Mouse (Mus musculus): ENCODE data around the gene Acvr1b. TPM values are rescaled to one million over a fixed set of nuclear protein-coding genes. Genes with fewer than 3 reads are reported as not detected.

Gene Acvr1b
- polyA plus RNA-seq, 1 experiment from 2014 or later: 4.2 TPM

GRCm38 (mm10) chr15:101223596-101223995 is 49.7 kb downstream of the Acvr1b start:
- no peak for DNase-seq (ENCODE audit: low spot score)
- Histone ChIP-seq H3K4me2 (peak overlapping the region; percentile 79), H3K27ac (ENCODE audit: low read depth, low read length) (no peak overlapping the region), H3K4me3 (ENCODE audit: low read depth, low read length) (peak overlapping the region; percentile 65), H3K9ac (ENCODE audit: low read depth, low read length) (no peak overlapping the region), H3K4me1 (replicated peaks; ENCODE audit: control insufficient read depth, insufficient read depth, low read length) (peaks cover 13% of the 10 kb centered on the region), H3K9me3 (ENCODE audit: control insufficient read depth, low read length) (no peaks in the 10 kb centered on the region), H3K36me3 (ENCODE audit: control insufficient read depth, insufficient read depth, low read length) (no peaks in the 10 kb centered on the region), H3K27me3 (replicated peaks; ENCODE audit: control insufficient read depth, insufficient read depth, low read length) (peaks cover 49% of the 10 kb centered on the region)
- WGBS: 1% methylated on average over 5 of the region's 5 CpGs
- ATAC-seq (replicated peaks; ENCODE audit: low FRiP score): no peak

GRCm38 (mm10) chr15:101224006-101224906 is 50.4 kb downstream of the Acvr1b start, which contains the start of gene Grasp:
Gene Grasp (plus strand): TSS chr15:101224188.
- H3K36me3 ChIP-seq (ENCODE audit: control insufficient read depth, insufficient read depth, low read length): no peaks in the 10 kb centered on the region
- peaks cover 13% of the 10 kb centered on the region for H3K4me1 ChIP-seq (replicated peaks; ENCODE audit: control insufficient read depth, insufficient read depth, low read length)
- WGBS: under 1% methylated on average over 67 of the region's 77 CpGs
- H3K9ac ChIP-seq (ENCODE audit: low read depth, low read length): peak within 1 kb of the TSS; percentile 59
- peak within 1 kb of the TSS; percentile 79 for H3K4me2 ChIP-seq
- 0 out of 2 replicates have a peak within 1 kb of the TSS, but pooled peaks have one; percentile 11 for H3K27ac ChIP-seq (ENCODE audit: low read depth, low read length)
- H3K4me3 ChIP-seq (ENCODE audit: low read depth, low read length): peak within 1 kb of the TSS; percentile 65
- peak; percentile 81 for ATAC-seq (replicated peaks; ENCODE audit: low FRiP score)
- DNase-seq (ENCODE audit: low spot score): peak; percentile 81
- H3K27me3 ChIP-seq (replicated peaks; ENCODE audit: control insufficient read depth, insufficient read depth, low read length): peaks cover 49% of the 10 kb centered on the region
- no peaks in the 10 kb centered on the region for H3K9me3 ChIP-seq (ENCODE audit: control insufficient read depth, low read length)

GRCm38 (mm10) chr15:101224977-101225376 is 51.1 kb downstream of the Acvr1b start:
- ATAC-seq (replicated peaks; ENCODE audit: low FRiP score) (no peak), DNase-seq (ENCODE audit: low spot score) (no peak)
- no peaks in the 10 kb centered on the region for H3K36me3 ChIP-seq (ENCODE audit: control insufficient read depth, insufficient read depth, low read length)
- H3K9me3 ChIP-seq (ENCODE audit: control insufficient read depth, low read length): no peaks in the 10 kb centered on the region
- H3K9ac ChIP-seq (ENCODE audit: low read depth, low read length): peak overlapping the region; percentile 59; the same call in 1 of the 2 replicates
- peak overlapping the region; percentile 65 for H3K4me3 ChIP-seq (ENCODE audit: low read depth, low read length)
- peak overlapping the region; percentile 79 for H3K4me2 ChIP-seq
- no peak overlapping the region for H3K27ac ChIP-seq (ENCODE audit: low read depth, low read length)
- H3K4me1 ChIP-seq (replicated peaks; ENCODE audit: control insufficient read depth, insufficient read depth, low read length): peaks cover 13% of the 10 kb centered on the region
- H3K27me3 ChIP-seq (replicated peaks; ENCODE audit: control insufficient read depth, insufficient read depth, low read length): peaks cover 49% of the 10 kb centered on the region
- WGBS: 8% methylated on average over 14 of the region's 14 CpGs

GRCm38 (mm10) chr15:101227971-101228370 is 54.1 kb downstream of the Acvr1b start:
- H3K9me3 ChIP-seq (ENCODE audit: control insufficient read depth, low read length): no peaks in the 10 kb centered on the region
- peak overlapping the region; percentile 61; the same call in 1 of the 2 replicates for H3K27ac ChIP-seq (ENCODE audit: low read depth, low read length)
- 21% methylated on average over 7 of the region's 7 CpGs for WGBS

GRCm38 (mm10) chr15:101228866-101229590 is 55.2 kb downstream of the Acvr1b start:
- no peaks in the 10 kb centered on the region for H3K9me3 ChIP-seq (ENCODE audit: control insufficient read depth, low read length)
- H3K9ac ChIP-seq (ENCODE audit: low read depth, low read length): no peak overlapping the region
- ATAC-seq (replicated peaks; ENCODE audit: low FRiP score) (no peak), DNase-seq (ENCODE audit: low spot score) (no peak)
- H3K4me1 ChIP-seq (replicated peaks; ENCODE audit: control insufficient read depth, insufficient read depth, low read length): peaks cover 8% of the 10 kb centered on the region
- peaks cover 4% of the 10 kb centered on the region; the same call in 1 of the 2 replicates for H3K36me3 ChIP-seq (ENCODE audit: control insufficient read depth, insufficient read depth, low read length)
- no peak overlapping the region for H3K4me3 ChIP-seq (ENCODE audit: low read depth, low read length)
- 78% methylated on average over 21 of the region's 21 CpGs for WGBS
- H3K4me2 ChIP-seq: no peak overlapping the region
- peaks cover 27% of the 10 kb centered on the region for H3K27me3 ChIP-seq (replicated peaks; ENCODE audit: control insufficient read depth, insufficient read depth, low read length)
- no peak overlapping the region for H3K27ac ChIP-seq (ENCODE audit: low read depth, low read length)

More at GRCm38 (mm10) chr15:101227971-101228370, 54.1 kb downstream of the Acvr1b start:
- Histone ChIP-seq H3K4me2 (no peak overlapping the region), H3K4me3 (ENCODE audit: low read depth, low read length) (no peak overlapping the region), H3K36me3 (ENCODE audit: control insufficient read depth, insufficient read depth, low read length) (peaks cover 4% of the 10 kb centered on the region; the same call in 1 of the 2 replicates), H3K9ac (ENCODE audit: low read depth, low read length) (no peak overlapping the region), H3K27me3 (replicated peaks; ENCODE audit: control insufficient read depth, insufficient read depth, low read length) (peaks cover 37% of the 10 kb centered on the region), H3K4me1 (replicated peaks; ENCODE audit: control insufficient read depth, insufficient read depth, low read length) (peaks cover 7% of the 10 kb centered on the region)
- DNase-seq (ENCODE audit: low spot score) (no peak), ATAC-seq (replicated peaks; ENCODE audit: low FRiP score) (no peak)

GRCm38 (mm10) chr15:101230503-101230902 is 56.6 kb downstream of the Acvr1b start:
- H3K4me1 ChIP-seq (replicated peaks; ENCODE audit: control insufficient read depth, insufficient read depth, low read length): peaks cover 8% of the 10 kb centered on the region; the same call in 1 of the 2 replicates
- no peak for ATAC-seq (replicated peaks; ENCODE audit: low FRiP score)
- H3K36me3 ChIP-seq (ENCODE audit: control insufficient read depth, insufficient read depth, low read length): peaks cover 4% of the 10 kb centered on the region; the same call in 1 of the 2 replicates
- no peaks in the 10 kb centered on the region for H3K9me3 ChIP-seq (ENCODE audit: control insufficient read depth, low read length)
- H3K9ac ChIP-seq (ENCODE audit: low read depth, low read length): no peak overlapping the region
- H3K4me3 ChIP-seq (ENCODE audit: low read depth, low read length): no peak overlapping the region
- DNase-seq (ENCODE audit: low spot score): no peak
- H3K27ac ChIP-seq (ENCODE audit: low read depth, low read length): no peak overlapping the region
- peaks cover 12% of the 10 kb centered on the region for H3K27me3 ChIP-seq (replicated peaks; ENCODE audit: control insufficient read depth, insufficient read depth, low read length)
- H3K4me2 ChIP-seq: no peak overlapping the region
- WGBS: 94% methylated on average over 19 of the region's 19 CpGs

GRCm38 (mm10) chr15:101230995-101231647 is 57.3 kb downstream of the Acvr1b start:
- Histone ChIP-seq H3K36me3 (ENCODE audit: control insufficient read depth, insufficient read depth, low read length) (peaks cover 4% of the 10 kb centered on the region; the same call in 1 of the 2 replicates), H3K4me1 (replicated peaks; ENCODE audit: control insufficient read depth, insufficient read depth, low read length) (peaks cover 8% of the 10 kb centered on the region; the same call in 1 of the 2 replicates), H3K4me3 (ENCODE audit: low read depth, low read length) (no peak overlapping the region), H3K9me3 (ENCODE audit: control insufficient read depth, low read length) (no peaks in the 10 kb centered on the region), H3K27ac (ENCODE audit: low read depth, low read length) (no peak overlapping the region), H3K4me2 (peak overlapping the region; percentile 37), H3K9ac (ENCODE audit: low read depth, low read length) (no peak overlapping the region), H3K27me3 (replicated peaks; ENCODE audit: control insufficient read depth, insufficient read depth, low read length) (peaks cover 6% of the 10 kb centered on the region)
- no peak for DNase-seq (ENCODE audit: low spot score)
- WGBS: 74% methylated on average over 23 of the region's 23 CpGs
- ATAC-seq (replicated peaks; ENCODE audit: low FRiP score): no peak

- H3K9me3 ChIP-seq (ENCODE audit: control insufficient read depth, low read length): no peaks in the 10 kb centered on the region
- H3K36me3 ChIP-seq (ENCODE audit: control insufficient read depth, insufficient read depth, low read length): peaks cover 4% of the 10 kb centered on the region; the same call in 1 of the 2 replicates
- H3K9ac ChIP-seq (ENCODE audit: low read depth, low read length): no peak overlapping the region
- 0 out of 2 replicates have a peak overlapping the region, but pooled peaks have one; percentile 7 for H3K4me3 ChIP-seq (ENCODE audit: low read depth, low read length)
- H3K4me2 ChIP-seq: peak overlapping the region; percentile 37
- ATAC-seq (replicated peaks; ENCODE audit: low FRiP score) (no peak), DNase-seq (ENCODE audit: low spot score) (no peak)
- peaks cover 8% of the 10 kb centered on the region; the same call in 1 of the 2 replicates for H3K4me1 ChIP-seq (replicated peaks; ENCODE audit: control insufficient read depth, insufficient read depth, low read length)
- no peak overlapping the region for H3K27ac ChIP-seq (ENCODE audit: low read depth, low read length)
- WGBS: 59% methylated on average over 56 of the region's 56 CpGs
- H3K27me3 ChIP-seq (replicated peaks; ENCODE audit: control insufficient read depth, insufficient read depth, low read length): peaks cover 3% of the 10 kb centered on the region; the same call in 1 of the 2 replicates
Observed at GRCm38 (mm10) chr15:101231648-101232180, 57.8 kb downstream of the Acvr1b start.

Measured in liver, embryonic 11.5 days (tissue).